Mouse (Mus musculus) embryonic fibroblast, embryonic 13.5 days (primary cell): Measurements from ENCODE around the gene Por. TPM values are rescaled to one million over a fixed set of nuclear protein-coding genes. Genes with fewer than 3 reads are reported as not detected.

ENCODE experiments used
- H3K27ac ChIP-seq: 2 replicates; pipeline ENCODE4 v1.5.1; 2012; ENCODE audit warnings: low read length, control low read depth, inconsistent platforms; ENCODE audit not compliant: insufficient read depth
- H3K4me1 ChIP-seq: 2 replicates; pipeline ENCODE4 v1.6.1; 2011; ENCODE audit warnings: low read length; ENCODE audit not compliant: control insufficient read depth, insufficient read depth
- H3K4me3 ChIP-seq: 2 replicates; pipeline ENCODE4 v1.5.1; 2011; ENCODE audit warnings: mild to moderate bottlenecking, control low read depth, low read length; ENCODE audit not compliant: insufficient read depth
- CTCF ChIP-seq: IDR thresholded peaks from 2 replicates; pipeline ENCODE4 v1.5.1; 2011; ENCODE audit warnings: mild to moderate bottlenecking, control low read depth, low read length, moderate library complexity, borderline replicate concordance; ENCODE audit not compliant: insufficient read depth
- POLR2A ChIP-seq: IDR thresholded peaks from 2 replicates; pipeline ENCODE4 v1.6.1; 2011; ENCODE audit warnings: low read depth, mild to moderate bottlenecking, control low read depth, low read length, moderate library complexity
- polyA plus RNA-seq: library from polyadenylated mRNA; stranded (reverse); fragments of >200 nt; gene quantifications from 2 replicates; pipeline ENCODE4 v1.2.4, GENCODE M21; 2011; ENCODE audit warnings: low read depth; ENCODE audit not compliant: missing spikeins, insufficient read length

Gene Por
- polyA plus RNA-seq, 1 experiment: 58.5 TPM

DNA sequence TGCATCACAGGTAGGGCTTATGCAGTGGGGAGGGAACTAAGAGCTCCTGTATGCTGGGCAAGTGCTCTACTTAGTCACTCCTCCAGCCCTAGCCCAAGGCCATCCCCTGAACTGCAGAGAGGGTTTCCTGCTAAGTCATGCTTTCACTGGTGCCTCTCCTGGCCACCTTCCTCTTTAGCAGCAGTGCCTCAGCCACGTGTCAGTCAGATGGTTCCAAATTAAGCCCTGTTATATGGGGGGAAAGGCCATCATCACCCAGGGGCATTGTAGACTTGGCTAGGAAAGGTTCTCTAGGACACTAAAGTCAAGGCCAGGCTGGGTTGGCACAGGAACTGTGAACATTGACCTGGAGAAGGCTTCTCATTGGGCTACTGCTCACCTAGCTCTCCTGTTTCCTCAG, 38.0 kb downstream of the Por start:
- TF ChIP-seq POLR2A: no peak
- no peak for TF ChIP-seq CTCF
- no peak overlapping the region for H3K27ac ChIP-seq
- no peak overlapping the region for H3K4me3 ChIP-seq
- peaks cover 7% of the 10 kb centered on the region; the same call in 1 of the 2 replicates for H3K4me1 ChIP-seq

- Histone ChIP-seq H3K4me1 (peaks cover 6% of the 10 kb centered on the region), H3K27ac (no peak overlapping the region), H3K4me3 (no peak overlapping the region)
- TF ChIP-seq CTCF: no peak
- TF ChIP-seq POLR2A: no peak
Measured at GRCm38 (mm10) chr5:135709716-135710115, 39.9 kb downstream of the Por start.

DNA sequence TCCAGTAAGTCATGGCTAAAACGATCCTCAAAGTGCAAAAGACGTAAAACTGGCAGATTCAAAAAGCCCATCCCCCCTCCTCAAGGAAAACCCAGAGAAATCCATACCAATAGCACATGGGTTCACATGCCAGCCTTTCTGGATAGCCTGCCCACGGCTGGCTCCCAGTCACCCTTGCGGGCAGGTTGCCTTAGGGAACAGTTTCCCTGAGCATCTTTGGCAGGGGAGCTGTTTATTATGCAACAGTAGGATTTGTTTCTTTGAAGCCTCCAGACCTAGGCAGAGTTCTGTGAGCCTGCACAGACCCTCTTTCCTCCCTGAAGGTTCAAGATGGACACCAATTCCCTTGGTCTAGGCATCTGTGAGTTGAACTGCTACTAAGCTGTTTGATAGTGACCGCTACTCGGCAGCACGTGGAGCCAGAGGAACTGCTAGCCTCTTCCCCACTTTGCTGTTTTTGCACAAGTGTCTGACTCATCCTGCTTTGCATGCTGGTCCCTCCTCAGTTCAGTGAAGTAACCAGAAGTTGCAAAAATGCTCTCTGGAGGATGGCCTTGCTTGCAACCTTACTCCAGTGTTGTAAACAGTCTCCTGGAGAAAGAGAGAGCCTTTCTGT, 40.9 kb downstream of the Por start:
- no peak overlapping the region for H3K4me3 ChIP-seq
- H3K4me1 ChIP-seq: peaks cover 6% of the 10 kb centered on the region
- H3K27ac ChIP-seq: no peak overlapping the region
- TF ChIP-seq POLR2A: no peak
- TF ChIP-seq CTCF: no peak

DNA sequence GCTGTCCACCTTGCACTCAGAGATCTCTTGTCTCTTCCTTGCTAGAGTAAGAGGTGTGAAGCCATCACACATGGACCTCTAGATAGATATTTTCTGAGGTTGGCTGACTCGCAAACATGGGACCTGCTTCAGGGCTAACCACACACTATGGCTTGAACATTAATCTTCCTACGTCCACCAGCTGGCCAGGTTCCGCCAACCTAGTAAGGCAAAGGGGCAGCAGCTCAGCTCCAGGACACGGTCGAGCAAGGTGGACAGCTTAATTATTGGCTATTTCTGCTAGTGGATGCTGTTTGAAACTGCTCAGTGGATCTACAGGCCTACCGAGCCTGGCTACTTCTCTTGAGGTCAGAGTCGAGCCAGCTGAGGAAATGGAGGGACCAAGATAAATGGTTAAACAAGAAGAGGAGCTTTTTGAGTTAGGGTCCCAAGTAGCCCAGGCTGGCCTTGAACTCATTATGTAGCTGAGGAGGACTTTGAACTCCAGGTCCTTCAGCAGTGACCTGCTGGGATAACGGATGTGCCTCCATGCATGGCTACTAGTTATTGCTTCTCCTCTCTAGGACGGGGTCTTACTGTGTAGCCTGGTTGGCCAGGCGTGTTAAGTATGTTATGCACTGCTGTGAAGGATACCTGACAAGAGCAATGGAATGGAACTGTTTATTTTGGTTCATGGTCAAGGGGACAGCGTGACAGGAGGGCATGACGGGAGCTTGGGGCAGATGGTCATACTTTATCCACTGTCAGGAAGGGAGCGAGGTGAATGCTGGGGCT, 41.9 kb downstream of the Por start:
- TF ChIP-seq CTCF (no peak), POLR2A (no peak)
- H3K4me3 ChIP-seq: no peak overlapping the region
- peaks cover 6% of the 10 kb centered on the region for H3K4me1 ChIP-seq
- H3K27ac ChIP-seq: no peak overlapping the region

DNA sequence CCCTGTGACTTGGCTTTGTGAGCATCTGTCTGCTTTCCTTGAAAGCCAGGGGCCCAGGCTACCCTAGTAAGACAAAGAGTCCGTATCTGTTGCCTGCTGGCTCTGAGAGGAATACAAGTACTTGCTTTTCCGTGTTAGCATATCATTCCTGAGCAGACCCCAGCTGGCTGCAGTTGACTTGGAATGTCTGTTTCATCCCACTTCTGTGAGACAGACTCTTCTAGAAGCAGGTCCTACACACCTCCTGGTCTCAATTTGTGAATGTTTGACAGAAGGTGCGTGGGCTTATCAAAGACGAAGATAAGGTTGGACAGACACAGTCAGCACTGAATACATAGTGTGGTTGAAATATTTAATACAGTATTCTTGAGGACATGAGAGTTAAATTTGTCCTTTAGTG, 43.0 kb downstream of the Por start:
- H3K4me3 ChIP-seq: no peak overlapping the region
- no peak for TF ChIP-seq POLR2A
- no peak for TF ChIP-seq CTCF
- peaks cover 6% of the 10 kb centered on the region for H3K4me1 ChIP-seq
- 0 out of 2 replicates have a peak overlapping the region, but pooled peaks have one; percentile 1 for H3K27ac ChIP-seq

GRCm38 (mm10) chr5:135713441-135714218, 43.8 kb downstream of the Por start:
- Histone ChIP-seq H3K4me1 (peaks cover 6% of the 10 kb centered on the region), H3K27ac (peak overlapping the region; percentile 66), H3K4me3 (no peak overlapping the region)
- TF ChIP-seq CTCF (no peak), POLR2A (no peak)

DNA sequence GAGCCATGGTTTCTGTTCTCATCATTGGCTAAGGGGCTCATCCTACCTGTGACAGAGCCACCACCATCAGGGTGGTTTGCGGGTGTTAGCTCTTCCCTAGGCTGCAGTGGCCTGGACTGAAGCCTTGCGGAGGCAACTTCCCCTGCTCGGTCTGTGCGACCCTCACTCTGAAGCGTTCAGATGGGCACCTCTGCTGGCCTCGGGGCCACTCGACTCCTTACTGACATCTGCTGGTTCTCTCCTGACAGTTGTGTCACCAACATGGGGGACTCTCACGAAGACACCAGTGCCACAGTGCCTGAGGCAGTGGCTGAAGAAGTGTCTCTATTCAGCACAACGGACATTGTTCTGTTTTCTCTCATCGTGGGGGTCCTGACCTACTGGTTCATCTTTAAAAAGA, 45.8 kb downstream of the Por start:
- no peak overlapping the region for H3K27ac ChIP-seq
- no peak overlapping the region for H3K4me3 ChIP-seq
- H3K4me1 ChIP-seq: peaks cover 9% of the 10 kb centered on the region
- no peak for TF ChIP-seq POLR2A
- TF ChIP-seq CTCF: no peak

DNA sequence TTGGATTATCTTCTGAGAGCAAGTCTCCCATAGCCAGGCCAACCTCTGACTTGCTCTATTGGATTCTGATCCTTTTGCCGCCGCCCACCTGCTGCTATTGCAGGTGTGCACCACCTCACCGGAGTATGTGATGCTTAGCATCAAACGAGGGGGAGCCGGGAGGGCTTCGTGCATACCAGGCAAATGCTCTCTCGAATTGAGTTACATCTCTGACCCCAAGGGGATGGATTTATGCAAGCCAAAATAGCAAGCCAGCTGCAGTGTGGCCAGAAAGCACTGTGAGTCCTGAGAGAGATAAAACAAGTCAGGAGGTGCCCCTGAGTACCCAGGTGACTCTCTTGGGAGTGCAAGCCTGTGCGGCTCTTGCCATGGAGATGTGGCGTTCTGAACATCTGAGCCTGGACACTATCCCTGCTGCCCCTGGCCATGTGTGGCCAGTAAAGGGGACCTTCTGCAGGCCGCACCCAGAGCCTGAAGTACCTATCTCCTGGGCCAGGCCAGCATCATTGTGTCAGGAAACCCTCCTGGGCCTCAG, 49.8 kb downstream of the Por start:
- TF ChIP-seq CTCF (no peak), POLR2A (no peak)
- Histone ChIP-seq H3K27ac (no peak overlapping the region), H3K4me3 (no peak overlapping the region), H3K4me1 (peaks cover 8% of the 10 kb centered on the region)

DNA sequence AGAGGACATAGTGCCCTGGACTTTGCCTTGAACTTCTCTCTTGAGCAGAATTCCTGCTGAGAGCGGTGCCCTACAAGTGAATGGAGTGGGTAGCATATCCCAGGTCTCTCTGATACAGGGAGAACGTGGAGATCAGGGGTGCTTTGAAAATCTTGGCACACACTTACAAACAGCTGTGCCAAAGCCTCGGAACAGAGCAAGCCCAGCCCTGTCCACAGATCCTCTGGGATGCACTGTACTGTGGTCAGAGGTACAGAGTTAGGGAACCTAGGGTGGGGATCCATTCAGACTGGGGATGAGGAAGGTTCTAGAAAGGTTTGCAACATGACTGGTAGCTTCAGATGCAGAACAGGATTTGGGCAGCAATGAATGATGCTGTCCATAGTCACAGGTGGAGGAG, 50.3 kb downstream of the Por start:
- no peak for TF ChIP-seq CTCF
- no peak for TF ChIP-seq POLR2A
- H3K27ac ChIP-seq: no peak overlapping the region
- H3K4me1 ChIP-seq: peaks cover 11% of the 10 kb centered on the region
- no peak overlapping the region for H3K4me3 ChIP-seq

GRCm38 (mm10) chr5:135721076-135721475, 51.2 kb downstream of the Por start:
- Histone ChIP-seq H3K4me1 (peaks cover 14% of the 10 kb centered on the region), H3K4me3 (no peak overlapping the region), H3K27ac (no peak overlapping the region)
- TF ChIP-seq POLR2A (no peak), CTCF (no peak)
